Mouse (Mus musculus) forebrain, embryonic 13.5 days (tissue): ENCODE data around the gene Vstm4. TPM values are rescaled to one million over a fixed set of nuclear protein-coding genes. Genes with fewer than 3 reads are reported as not detected.

Experiments used
- ATAC-seq: fragments of 200-750 bp; cut with Nextera tagmentation; 2 replicates; pipeline ENCODE4 v1.8.0; 2017
- H3K27ac ChIP-seq: fragments of 300-500 bp; sonication (generic); 2 replicates; pipeline ENCODE4 v1.5.1; 2015; ENCODE audit warnings: inconsistent platforms, mild to moderate bottlenecking, moderate library complexity
- H3K27me3 ChIP-seq: fragments of 300-500 bp; sonication (generic); 2 replicates; pipeline ENCODE4 v1.6.1; 2015; ENCODE audit warnings: mild to moderate bottlenecking, inconsistent platforms
- H3K36me3 ChIP-seq: fragments of 300-500 bp; sonication (generic); 2 replicates; pipeline ENCODE4 v1.6.1; 2015; ENCODE audit warnings: mild to moderate bottlenecking, inconsistent platforms; ENCODE audit not compliant: poor library complexity, severe bottlenecking
- H3K4me1 ChIP-seq: fragments of 300-500 bp; sonication (generic); 2 replicates; pipeline ENCODE4 v1.6.1; 2015; ENCODE audit warnings: inconsistent platforms
- H3K4me2 ChIP-seq: fragments of 300-500 bp; sonication (generic); 2 replicates; pipeline ENCODE4 v1.6.1; 2015; ENCODE audit warnings: inconsistent platforms, mild to moderate bottlenecking, moderate library complexity
- H3K4me3 ChIP-seq: fragments of 300-500 bp; sonication (generic); 2 replicates; pipeline ENCODE4 v1.5.1; 2015; ENCODE audit warnings: mild to moderate bottlenecking, inconsistent platforms
- H3K9ac ChIP-seq: fragments of 300-500 bp; sonication (generic); 2 replicates; pipeline ENCODE4 v1.6.1; 2015; ENCODE audit warnings: mild to moderate bottlenecking, inconsistent platforms
- H3K9me3 ChIP-seq: fragments of 300-500 bp; sonication (generic); replicated peaks from 2 replicates; pipeline ENCODE4 v1.6.1; 2016; ENCODE audit warnings: inconsistent platforms
- WGBS: fragments of 180-500 bp; shearing (Covaris S2); methylation state at CpG from one replicate; pipeline ENCODE4 v1.1.7; 2015; 5-methylcytosine and 5-hydroxymethylcytosine counted together
- polyA plus RNA-seq: library from polyadenylated mRNA; unstranded; fragments of >200 nt; fragmentation: Nextera tagmentation; extraction: Ambion mirVana; gene quantifications from 2 replicates; pipeline ENCODE4 v1.2.1, GENCODE M21; 2015

The Vstm4 gene
- polyA plus RNA-seq, 1 experiment from 2014 or later = 3.7 TPM

GRCm38 (mm10) chr14:32958671-32959070, 102.1 kb downstream of the Vstm4 start:
- Histone ChIP-seq H3K27ac (no peak overlapping the region), H3K4me3 (no peak overlapping the region), H3K36me3 (no peaks in the 10 kb centered on the region), H3K4me2 (no peak overlapping the region), H3K27me3 (no peaks in the 10 kb centered on the region), H3K4me1 (peaks cover 9% of the 10 kb centered on the region; the same call in 1 of the 2 replicates), H3K9me3 (no peaks in the 10 kb centered on the region), H3K9ac (no peak overlapping the region)
- ATAC-seq = no peak
- 84% methylated on average over 8 of the region's 8 CpGs for WGBS

GRCm38 (mm10) chr14:32960481-32960880, 103.9 kb downstream of the Vstm4 start:
- H3K4me3 ChIP-seq = no peak overlapping the region
- H3K36me3 ChIP-seq = no peaks in the 10 kb centered on the region
- H3K4me1 ChIP-seq = peaks cover 4% of the 10 kb centered on the region; the same call in 1 of the 2 replicates
- no peaks in the 10 kb centered on the region for H3K27me3 ChIP-seq
- H3K9me3 ChIP-seq = no peaks in the 10 kb centered on the region
- H3K4me2 ChIP-seq = no peak overlapping the region
- WGBS = 37% methylated on average over 5 of the region's 5 CpGs
- ATAC-seq = no peak
- no peak overlapping the region for H3K9ac ChIP-seq
- no peak overlapping the region for H3K27ac ChIP-seq

GRCm38 (mm10) chr14:32964742-32965141, 108.2 kb downstream of the Vstm4 start:
- no peak overlapping the region for H3K27ac ChIP-seq
- no peak overlapping the region for H3K4me3 ChIP-seq
- WGBS = 87% methylated on average over 10 of the region's 10 CpGs
- no peaks in the 10 kb centered on the region for H3K4me1 ChIP-seq
- H3K4me2 ChIP-seq = no peak overlapping the region
- no peak overlapping the region for H3K9ac ChIP-seq
- H3K27me3 ChIP-seq = no peaks in the 10 kb centered on the region
- ATAC-seq = no peak
- no peaks in the 10 kb centered on the region for H3K9me3 ChIP-seq
- no peaks in the 10 kb centered on the region for H3K36me3 ChIP-seq

GRCm38 (mm10) chr14:32970700-32971099, 114.1 kb downstream of the Vstm4 start:
- no peak overlapping the region for H3K4me2 ChIP-seq
- H3K4me1 ChIP-seq = no peaks in the 10 kb centered on the region
- H3K27me3 ChIP-seq = no peaks in the 10 kb centered on the region
- WGBS = 82% methylated on average over 9 of the region's 9 CpGs
- no peak overlapping the region for H3K27ac ChIP-seq
- H3K4me3 ChIP-seq = no peak overlapping the region
- no peak for ATAC-seq
- no peaks in the 10 kb centered on the region for H3K36me3 ChIP-seq
- no peaks in the 10 kb centered on the region for H3K9me3 ChIP-seq
- no peak overlapping the region for H3K9ac ChIP-seq

GRCm38 (mm10) chr14:32984176-32984738, 127.7 kb downstream of the Vstm4 start:
- H3K4me1 ChIP-seq = no peaks in the 10 kb centered on the region
- H3K4me2 ChIP-seq = no peak overlapping the region
- H3K9ac ChIP-seq = no peak overlapping the region
- no peak overlapping the region for H3K27ac ChIP-seq
- H3K4me3 ChIP-seq = no peak overlapping the region
- H3K9me3 ChIP-seq = no peaks in the 10 kb centered on the region
- no peak for ATAC-seq
- WGBS = 86% methylated on average over 6 of the region's 6 CpGs
- no peaks in the 10 kb centered on the region for H3K27me3 ChIP-seq
- no peaks in the 10 kb centered on the region for H3K36me3 ChIP-seq

GRCm38 (mm10) chr14:32986659-32987058, 130.1 kb downstream of the Vstm4 start:
- Histone ChIP-seq H3K4me3 (no peak overlapping the region), H3K4me1 (no peaks in the 10 kb centered on the region), H3K36me3 (no peaks in the 10 kb centered on the region), H3K4me2 (no peak overlapping the region), H3K9ac (no peak overlapping the region), H3K27me3 (no peaks in the 10 kb centered on the region), H3K27ac (no peak overlapping the region), H3K9me3 (no peaks in the 10 kb centered on the region)
- no peak for ATAC-seq
- WGBS = 65% methylated on average over 4 of the region's 4 CpGs

Other genes with a start within 250 kb of the Vstm4 start
- gene 3425401B19Rik, start 171.5 kb upstream of the Vstm4 start, polyA plus RNA-seq = not detected in 2 replicates
- gene Tmem273, start 70.8 kb upstream of the Vstm4 start, polyA plus RNA-seq = 0.36 and 0.71 TPM in 2 replicates
- gene Fam170b, start 22.8 kb upstream of the Vstm4 start, polyA plus RNA-seq = not detected in 2 replicates
- 0.25 TPM in 1 of 2 replicates, not detected in the other for gene Lrrc18, start 134.6 kb downstream of the Vstm4 start, polyA plus RNA-seq